Mouse (Mus musculus) granulocyte monocyte progenitor cell, adult 5-6 weeks (primary cell): ENCODE measurements around the gene Mthfd1. TPM values are rescaled to one million over a fixed set of nuclear protein-coding genes. Genes with fewer than 3 reads are reported as not detected.
"Not testable (repeated sequence)": the region's sequence is repeated elsewhere in the genome, so short reads cannot be mapped to it uniquely, and the experiment has no call there.

Source experiments
- ATAC-seq: replicated peaks from 2 replicates; pipeline ENCODE4 v1.8.0; 2016; ENCODE audit warnings: mild to moderate bottlenecking, moderate TSS enrichment, inconsistent platforms; ENCODE audit not compliant: poor library complexity, severe bottlenecking
- total RNA-seq, 2 experiments: library from RNA; stranded (forward) in 1 of 2; stranded (reverse) in 1 of 2; fragments of 200-712, 200-1000 nt in 1 of 2; fragments of >200 nt in 1 of 2; fragmentation: Nextera tagmentation in 1 of 2; gene quantifications; 2 replicates each; pipeline ENCODE4 v1.2.3; 2014 to 2017

Gene Mthfd1
- 47.7 and 79.3 TPM in 2 replicates for total RNA-seq (2014; fragmentation: Nextera tagmentation)
- total RNA-seq (2017): 106 and 111 TPM in 2 replicates

GRCm38 (mm10) chr12:76254725-76255498, at the start of gene Mthfd1:
Gene Mthfd1, plus strand, starts transcription at chr12:76255298.
- peak; percentile 98 for ATAC-seq

GRCm38 (mm10) chr12:76209429-76209974, 45.6 kb upstream of the Mthfd1 start:
- no peak for ATAC-seq

- ATAC-seq: no peak
Observed at GRCm38 (mm10) chr12:76215121-76215520, 40.0 kb upstream of the Mthfd1 start.

GRCm38 (mm10) chr12:76216716-76217115, 38.4 kb upstream of the Mthfd1 start:
- ATAC-seq: no peak

GRCm38 (mm10) chr12:76222104-76222503, 33.0 kb upstream of the Mthfd1 start:
- ATAC-seq: not testable (repeated sequence)

- ATAC-seq: no peak
Observed at GRCm38 (mm10) chr12:76230644-76231043, 24.5 kb upstream of the Mthfd1 start.

- ATAC-seq: no peak
Observed at GRCm38 (mm10) chr12:76235253-76235652, 19.8 kb upstream of the Mthfd1 start.

GRCm38 (mm10) chr12:76239145-76239838, 15.8 kb upstream of the Mthfd1 start:
- no peak for ATAC-seq

GRCm38 (mm10) chr12:76239839-76240571, 15.1 kb upstream of the Mthfd1 start:
- ATAC-seq: no peak

GRCm38 (mm10) chr12:76240670-76241069, 14.4 kb upstream of the Mthfd1 start:
- no peak for ATAC-seq

GRCm38 (mm10) chr12:76241084-76241483, 14.0 kb upstream of the Mthfd1 start:
- ATAC-seq: no peak

GRCm38 (mm10) chr12:76241833-76242232, 13.3 kb upstream of the Mthfd1 start:
- no peak for ATAC-seq

- no peak for ATAC-seq
Observed at GRCm38 (mm10) chr12:76244981-76245380, 10.1 kb upstream of the Mthfd1 start.

- no peak for ATAC-seq
Observed at GRCm38 (mm10) chr12:76246646-76247045, 8.5 kb upstream of the Mthfd1 start, which contains the start of gene Tex21. Gene Tex21, minus strand, starts transcription at chr12:76246746.

- ATAC-seq: no peak
Observed at GRCm38 (mm10) chr12:76253090-76253489, 2.0 kb upstream of the Mthfd1 start.

- no peak for ATAC-seq
Observed at GRCm38 (mm10) chr12:76253591-76253990, 1.5 kb upstream of the Mthfd1 start.

- ATAC-seq: no peak
Observed at GRCm38 (mm10) chr12:76253991-76254390, 1.1 kb upstream of the Mthfd1 start.

GRCm38 (mm10) chr12:76255499-76255875, 389 bp downstream of the Mthfd1 start:
- ATAC-seq: peak; percentile 7; the same call in 1 of the 2 replicates

GRCm38 (mm10) chr12:76256114-76256843, 1.2 kb downstream of the Mthfd1 start:
- ATAC-seq: no peak

- ATAC-seq: no peak
Observed at GRCm38 (mm10) chr12:76260673-76261072, 5.6 kb downstream of the Mthfd1 start.
